Mouse (Mus musculus) stomach, embryonic 16.5 days (tissue): Measurements from ENCODE around the gene Trmu. TPM values are rescaled to one million over a fixed set of nuclear protein-coding genes. Genes with fewer than 3 reads are reported as not detected.

ENCODE experiments used
- ATAC-seq: fragments of 200-750 bp; cut with Nextera tagmentation; 2 replicates; pipeline ENCODE4 v1.8.0; 2017; ENCODE audit warnings: moderate number of reproducible peaks, moderate TSS enrichment; ENCODE audit not compliant: insufficient read depth, low FRiP score
- H3K27ac ChIP-seq: fragments of 300-500 bp; sonication (generic); 2 replicates; pipeline ENCODE4 v1.5.1; 2014; ENCODE audit warnings: low read length
- H3K27me3 ChIP-seq: fragments of 300-500 bp; sonication (generic); 2 replicates; pipeline ENCODE4 v1.6.1; 2014; ENCODE audit warnings: low read length, control low read depth, mixed read lengths; ENCODE audit not compliant: control insufficient read depth, insufficient read depth
- H3K36me3 ChIP-seq: fragments of 300-500 bp; sonication (generic); 2 replicates; pipeline ENCODE4 v1.6.1; 2014; ENCODE audit warnings: low read length; ENCODE audit not compliant: control insufficient read depth, insufficient read depth
- H3K4me1 ChIP-seq: fragments of 300-500 bp; sonication (generic); 2 replicates; pipeline ENCODE4 v1.6.1; 2014; ENCODE audit warnings: low read length, control low read depth, mixed read lengths; ENCODE audit not compliant: control insufficient read depth, insufficient read depth
- H3K4me2 ChIP-seq: fragments of 300-500 bp; sonication (generic); 2 replicates; pipeline ENCODE4 v1.6.1; 2014; ENCODE audit warnings: low read depth, low read length, mixed read lengths
- H3K4me3 ChIP-seq: fragments of 300-500 bp; sonication (generic); replicated peaks from 2 replicates; pipeline ENCODE4 v1.5.1; 2014; ENCODE audit warnings: mild to moderate bottlenecking, low read length
- H3K9ac ChIP-seq: fragments of 300-500 bp; sonication (generic); 2 replicates; pipeline ENCODE4 v1.6.1; 2014; ENCODE audit warnings: low read length
- H3K9me3 ChIP-seq: fragments of 300-500 bp; sonication (generic); replicated peaks from 2 replicates; pipeline ENCODE4 v1.6.1; 2016; ENCODE audit warnings: low read length, control low read depth; ENCODE audit not compliant: control insufficient read depth
- WGBS: fragments of 180-500 bp; shearing (Covaris S2); extraction: QIAGEN DNeasy Blood & Tissue Kit; methylation state at CpG from one replicate; pipeline ENCODE4 v1.1.7; 2014; 5-methylcytosine and 5-hydroxymethylcytosine counted together
- polyA plus RNA-seq: library from polyadenylated mRNA; unstranded; fragments of >200 nt; fragmentation: Nextera tagmentation; extraction: Ambion mirVana; gene quantifications from 2 replicates; pipeline ENCODE4 v1.2.1, GENCODE M21; 2015

The Trmu gene
- polyA plus RNA-seq, 1 experiment from 2014 or later, result 42.9 TPM

DNA sequence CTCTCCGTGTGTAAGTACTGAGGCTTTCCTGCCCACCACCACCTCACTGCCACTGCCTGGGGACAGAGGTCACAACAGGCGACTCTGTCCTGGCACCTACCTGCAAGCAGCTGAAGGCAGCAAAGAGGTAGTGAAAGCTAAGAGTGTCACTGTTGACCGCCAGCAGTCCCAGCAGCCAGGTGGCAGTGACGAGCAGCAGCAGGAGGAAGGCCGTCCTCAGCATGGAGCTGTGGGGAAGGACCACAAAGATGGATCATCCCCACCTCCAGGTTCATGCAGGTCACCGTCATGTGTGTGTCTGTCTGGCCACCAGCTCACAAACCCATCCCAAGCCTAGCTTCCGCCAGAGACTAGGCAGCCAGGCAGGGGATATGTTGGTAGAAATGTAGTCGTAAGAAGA is 24.7 kb downstream of the Trmu start:
- Histone ChIP-seq H3K4me3 (no peak overlapping the region), H3K9me3 (no peaks in the 10 kb centered on the region), H3K27ac (no peak overlapping the region), H3K36me3 (no peaks in the 10 kb centered on the region), H3K9ac (no peak overlapping the region), H3K4me2 (no peak overlapping the region), H3K4me1 (no peaks in the 10 kb centered on the region), H3K27me3 (no peaks in the 10 kb centered on the region)
- ATAC-seq, result no peak
- WGBS, result 61% methylated on average over 8 of the region's 8 CpGs

GRCm38 (mm10) chr15:85908660-85909491 is 29.8 kb downstream of the Trmu start:
- H3K27me3 ChIP-seq, result no peaks in the 10 kb centered on the region
- ATAC-seq, result peak; percentile 42
- peak overlapping the region; percentile 83 for H3K27ac ChIP-seq
- peak overlapping the region; percentile 40; the same call in 1 of the 2 replicates for H3K4me2 ChIP-seq
- WGBS, result 72% methylated on average over 7 of the region's 7 CpGs
- peaks cover 11% of the 10 kb centered on the region for H3K4me1 ChIP-seq
- H3K36me3 ChIP-seq, result no peaks in the 10 kb centered on the region
- H3K9me3 ChIP-seq, result peaks cover 3% of the 10 kb centered on the region; the same call in 1 of the 2 replicates
- no peak overlapping the region for H3K9ac ChIP-seq
- no peak overlapping the region for H3K4me3 ChIP-seq

- Histone ChIP-seq H3K4me1 (peaks cover 11% of the 10 kb centered on the region), H3K4me3 (no peak overlapping the region), H3K27me3 (no peaks in the 10 kb centered on the region), H3K9ac (no peak overlapping the region; the same call in 1 of the 2 replicates), H3K36me3 (no peaks in the 10 kb centered on the region), H3K9me3 (peaks cover 4% of the 10 kb centered on the region; the same call in 1 of the 2 replicates), H3K27ac (peak overlapping the region; percentile 83), H3K4me2 (peak overlapping the region; percentile 40; the same call in 1 of the 2 replicates)
- 60% methylated on average over 3 of the region's 3 CpGs for WGBS
- peak; percentile 23; the same call in 1 of the 2 replicates for ATAC-seq
These were observed 30.3 kb downstream of the Trmu start for GRCm38 (mm10) chr15:85909492-85909829.

DNA sequence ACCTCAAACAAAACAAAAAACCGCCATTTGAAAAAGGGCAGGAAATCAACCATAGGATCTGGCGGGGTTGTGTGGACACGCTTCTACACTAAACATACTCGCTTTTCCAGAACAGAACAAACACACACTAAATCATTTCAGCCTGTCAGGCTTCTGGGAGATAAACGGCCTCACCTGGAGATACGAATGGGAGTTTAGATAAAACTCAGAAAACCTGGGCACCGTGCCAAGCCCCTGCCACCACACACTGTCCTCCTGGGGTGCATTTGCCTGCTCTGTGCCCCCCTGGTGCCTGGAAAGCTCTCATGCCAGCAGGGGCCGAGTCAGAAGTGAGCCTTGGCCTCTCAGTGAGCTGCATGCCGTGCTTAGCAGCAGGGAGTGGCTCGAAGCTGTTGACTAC is 30.8 kb downstream of the Trmu start:
- Histone ChIP-seq H3K4me3 (no peak overlapping the region), H3K4me2 (peak overlapping the region; percentile 27; the same call in 1 of the 2 replicates), H3K27me3 (no peaks in the 10 kb centered on the region), H3K9ac (no peak overlapping the region; the same call in 1 of the 2 replicates), H3K4me1 (peaks cover 11% of the 10 kb centered on the region), H3K27ac (peak overlapping the region; percentile 83), H3K36me3 (no peaks in the 10 kb centered on the region), H3K9me3 (peaks cover 4% of the 10 kb centered on the region; the same call in 1 of the 2 replicates)
- 20% methylated on average over 10 of the region's 10 CpGs for WGBS
- peak; percentile 79 for ATAC-seq

DNA sequence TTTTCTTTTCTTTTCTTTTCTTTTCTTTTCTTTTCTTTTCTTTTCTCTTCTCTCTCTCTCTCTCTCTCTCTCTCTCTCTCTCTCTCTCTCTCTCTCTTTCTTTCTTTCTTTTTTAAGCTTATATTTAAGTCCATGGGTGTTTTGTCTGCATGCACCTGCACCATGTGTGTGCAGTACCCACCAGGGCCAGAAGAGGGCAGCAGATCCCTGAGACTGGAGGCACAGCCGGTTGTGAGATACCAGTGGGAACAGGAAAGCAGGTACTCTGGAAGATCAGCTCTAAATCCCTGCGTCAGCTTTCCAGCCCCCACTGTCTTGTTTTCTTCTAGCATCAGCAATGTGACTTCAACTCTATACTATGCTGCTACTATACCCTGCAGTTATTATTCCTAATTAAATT is 34.5 kb downstream of the Trmu start:
- Histone ChIP-seq H3K27me3 (no peaks in the 10 kb centered on the region), H3K9ac (no peak overlapping the region), H3K27ac (no peak overlapping the region), H3K4me3 (no peak overlapping the region), H3K4me1 (peaks cover 11% of the 10 kb centered on the region), H3K9me3 (peaks cover 4% of the 10 kb centered on the region; the same call in 1 of the 2 replicates), H3K36me3 (no peaks in the 10 kb centered on the region), H3K4me2 (no peak overlapping the region)
- ATAC-seq, result no peak
- WGBS, result 49% methylated on average over 2 of the region's 2 CpGs

GRCm38 (mm10) chr15:85919191-85919891 is 40.2 kb downstream of the Trmu start:
- no peaks in the 10 kb centered on the region for H3K36me3 ChIP-seq
- H3K27ac ChIP-seq, result no peak overlapping the region
- H3K27me3 ChIP-seq, result no peaks in the 10 kb centered on the region
- H3K4me3 ChIP-seq, result no peak overlapping the region
- no peaks in the 10 kb centered on the region for H3K4me1 ChIP-seq
- no peak for ATAC-seq
- 67% methylated on average over 8 of the region's 8 CpGs for WGBS
- no peaks in the 10 kb centered on the region for H3K9me3 ChIP-seq
- H3K9ac ChIP-seq, result no peak overlapping the region
- no peak overlapping the region for H3K4me2 ChIP-seq

DNA sequence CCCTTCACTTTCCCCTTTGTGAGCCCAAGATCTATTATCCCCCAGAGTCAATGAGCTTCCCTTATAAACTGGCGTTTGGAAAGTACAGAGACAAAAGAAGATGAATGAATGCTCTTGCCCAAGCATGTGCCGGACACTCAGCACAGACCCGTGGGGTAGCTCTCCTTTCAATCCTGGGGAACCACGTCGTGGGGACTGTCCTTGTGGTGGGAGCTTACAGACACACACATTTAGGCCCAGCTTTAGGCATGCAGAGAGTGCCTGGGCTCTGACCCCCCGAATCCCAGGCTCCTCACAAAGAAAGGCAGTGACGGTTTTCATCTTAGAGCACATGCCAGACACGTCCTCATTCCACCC is 40.8 kb downstream of the Trmu start:
- no peaks in the 10 kb centered on the region for H3K36me3 ChIP-seq
- H3K4me2 ChIP-seq, result no peak overlapping the region
- H3K27ac ChIP-seq, result no peak overlapping the region
- no peak overlapping the region for H3K4me3 ChIP-seq
- no peaks in the 10 kb centered on the region for H3K9me3 ChIP-seq
- WGBS, result 62% methylated on average over 8 of the region's 8 CpGs
- H3K27me3 ChIP-seq, result no peaks in the 10 kb centered on the region
- no peak overlapping the region for H3K9ac ChIP-seq
- H3K4me1 ChIP-seq, result no peaks in the 10 kb centered on the region
- ATAC-seq, result no peak

DNA sequence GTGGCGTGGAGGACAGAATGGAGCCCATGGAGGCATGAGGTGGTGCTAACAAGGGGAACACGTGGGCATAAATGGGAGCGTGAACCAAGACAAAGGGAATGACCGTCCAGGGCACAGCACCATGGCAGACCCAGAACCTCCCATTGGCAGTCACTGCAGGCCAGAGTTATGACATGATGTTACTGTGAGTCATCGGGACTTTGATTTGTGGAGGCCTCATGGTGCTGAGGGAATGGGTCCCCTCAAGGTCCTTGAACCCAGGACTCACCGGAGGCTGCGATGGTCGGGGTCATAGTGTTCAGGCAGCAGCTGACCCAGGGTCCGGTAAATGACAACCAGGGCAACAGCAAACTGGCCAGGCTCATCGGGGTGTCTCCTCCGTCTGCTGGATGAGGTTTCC is 42.7 kb downstream of the Trmu start:
- H3K4me3 ChIP-seq, result no peak overlapping the region
- no peak overlapping the region for H3K4me2 ChIP-seq
- no peak overlapping the region for H3K27ac ChIP-seq
- H3K9ac ChIP-seq, result no peak overlapping the region
- ATAC-seq, result no peak
- H3K9me3 ChIP-seq, result no peaks in the 10 kb centered on the region
- no peaks in the 10 kb centered on the region for H3K36me3 ChIP-seq
- no peaks in the 10 kb centered on the region for H3K4me1 ChIP-seq
- WGBS, result 91% methylated on average over 11 of the region's 11 CpGs
- H3K27me3 ChIP-seq, result no peaks in the 10 kb centered on the region

DNA sequence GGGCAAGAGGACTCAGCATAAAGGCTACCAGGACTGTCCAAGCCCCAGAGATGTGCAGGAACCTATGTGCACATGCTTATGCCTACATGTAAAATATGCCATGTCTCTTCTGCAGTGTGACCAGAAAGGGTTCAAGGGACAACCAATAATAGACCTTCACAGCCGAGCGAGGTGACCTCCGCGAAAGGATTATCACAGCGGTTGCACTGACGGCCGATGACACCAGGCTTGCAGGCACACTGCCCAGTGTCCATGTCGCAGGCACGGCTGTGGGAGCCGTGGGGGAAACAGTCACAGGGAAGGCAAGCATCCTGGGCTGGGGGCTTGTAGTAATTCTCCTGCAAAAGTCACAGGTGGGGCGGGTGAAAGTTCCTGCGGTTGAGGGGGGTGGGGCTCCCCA is 49.0 kb downstream of the Trmu start:
- Histone ChIP-seq H3K4me2 (no peak overlapping the region), H3K4me1 (no peaks in the 10 kb centered on the region), H3K27me3 (no peaks in the 10 kb centered on the region), H3K4me3 (no peak overlapping the region), H3K9ac (no peak overlapping the region), H3K9me3 (no peaks in the 10 kb centered on the region), H3K36me3 (no peaks in the 10 kb centered on the region), H3K27ac (no peak overlapping the region)
- WGBS, result 81% methylated on average over 12 of the region's 12 CpGs
- ATAC-seq, result no peak
